Mouse (Mus musculus) activated CD4-positive, CD25-positive, alpha-beta regulatory T cell, adult 4 months (primary cell): Measurements from ENCODE around the gene Sgsm2. TPM values are rescaled to one million over a fixed set of nuclear protein-coding genes. Genes with fewer than 3 reads are reported as not detected.

Source experiments
- ATAC-seq: one replicate; pipeline ENCODE4 v1.8.0; 2017
- polyA plus RNA-seq, 2 experiments: library from polyadenylated mRNA; unstranded; fragments of 100-300 nt; shearing (Covaris generic); gene quantifications; one replicate each; pipeline ENCODE4 v1.2.1; 2017

The Sgsm2 gene
- polyA plus RNA-seq = 1 to 10 TPM; 1.6 to 2.0 TPM

- ATAC-seq = peak; percentile 29
Observed at GRCm38 (mm10) chr11:74896901-74897677, at the start of gene Sgsm2. TSS of gene Sgsm2 (minus strand) at chr11:74897060.

- ATAC-seq = no peak
Observed at GRCm38 (mm10) chr11:74946348-74946747, 49.5 kb upstream of the Sgsm2 start.

- no peak for ATAC-seq
Observed at GRCm38 (mm10) chr11:74930391-74930790, 33.5 kb upstream of the Sgsm2 start.

GRCm38 (mm10) chr11:74929111-74929510 is 32.3 kb upstream of the Sgsm2 start:
- no peak for ATAC-seq

- ATAC-seq = no peak
Observed at GRCm38 (mm10) chr11:74927236-74927725, 30.4 kb upstream of the Sgsm2 start.

- peak; percentile 41 for ATAC-seq
Observed at GRCm38 (mm10) chr11:74926388-74927005, 29.6 kb upstream of the Sgsm2 start.

- ATAC-seq = peak; percentile 68
Observed at GRCm38 (mm10) chr11:74925577-74926387, 28.9 kb upstream of the Sgsm2 start, which contains the start of the genes Smg6 and Srr. TSS of gene Smg6 (plus strand) at chr11:74925823. TSS of gene Srr (minus strand) at chr11:74925948.

GRCm38 (mm10) chr11:74924149-74924548 is 27.3 kb upstream of the Sgsm2 start:
- ATAC-seq = no peak

- ATAC-seq = no peak
Observed at GRCm38 (mm10) chr11:74919249-74919648, 22.4 kb upstream of the Sgsm2 start.

GRCm38 (mm10) chr11:74912492-74912891 is 15.6 kb upstream of the Sgsm2 start:
- ATAC-seq = no peak

GRCm38 (mm10) chr11:74909978-74910377 is 13.1 kb upstream of the Sgsm2 start:
- ATAC-seq = no peak

GRCm38 (mm10) chr11:74908618-74909399 is 11.9 kb upstream of the Sgsm2 start:
- ATAC-seq = no peak

- ATAC-seq = no peak
Observed at GRCm38 (mm10) chr11:74907850-74908249, 11.0 kb upstream of the Sgsm2 start.

GRCm38 (mm10) chr11:74902416-74902815 is 5.6 kb upstream of the Sgsm2 start:
- no peak for ATAC-seq

GRCm38 (mm10) chr11:74901555-74901954 is 4.7 kb upstream of the Sgsm2 start:
- no peak for ATAC-seq

GRCm38 (mm10) chr11:74898517-74898827 is 1.6 kb upstream of the Sgsm2 start:
- no peak for ATAC-seq

- peak; percentile 87 for ATAC-seq
Observed at GRCm38 (mm10) chr11:74897678-74898516, 1.0 kb upstream of the Sgsm2 start, which contains the start of gene Tsr1. TSS of gene Tsr1 (plus strand) at chr11:74898071.

- ATAC-seq = no peak
Observed at GRCm38 (mm10) chr11:74895980-74896900, 620 bp downstream of the Sgsm2 start.

GRCm38 (mm10) chr11:74894619-74895018 is 2.2 kb downstream of the Sgsm2 start:
- ATAC-seq = no peak

GRCm38 (mm10) chr11:74883098-74883497 is 13.8 kb downstream of the Sgsm2 start:
- no peak for ATAC-seq
